Mouse (Mus musculus) naive thymus-derived CD4-positive, alpha-beta T cell, adult 2 months (primary cell): ENCODE measurements at regions not wholly inside any gene's neighbourhood (a gene's known extent, or its start where the extent isn't known, plus 50 kb on each side); places are given as distances from the start of the nearest gene placed in this dataset.

ENCODE experiments used
- DNase-seq: peaks from one replicate; pipeline ENCODE4 v3.0.0-alpha.2; 2011; ENCODE audit warnings: low read depth

- no peak for DNase-seq
Measured at GRCm38 (mm10) chr4:10604513-10604912, 269.8 kb upstream of the 2610301B20Rik start.

GRCm38 (mm10) chr4:10607855-10608576 is 266.3 kb upstream of the 2610301B20Rik start:
- no peak for DNase-seq

GRCm38 (mm10) chr4:10610784-10611183 is 263.5 kb upstream of the 2610301B20Rik start:
- DNase-seq = no peak
